Mouse (Mus musculus): ENCODE data around the gene D5Ertd579e. TPM values are rescaled to one million over a fixed set of nuclear protein-coding genes. Genes with fewer than 3 reads are reported as not detected.

Gene D5Ertd579e
- total RNA-seq, 2 experiments from 2014 or later, result 88.8 to 95.6 TPM

- DNase-seq (ENCODE audit: low spot score in 2 of 2), result no peak
- intact Hi-C loops (cut with DNase I), result no loop called here
These were observed 136.2 kb downstream of the D5Ertd579e start for GRCm38 (mm10) chr5:36559510-36560235.

GRCm38 (mm10) chr5:36559106-36559505 is 136.7 kb downstream of the D5Ertd579e start:
- no peak for DNase-seq (ENCODE audit: low spot score in 2 of 2)
- intact Hi-C loops (cut with DNase I), result no loop called here

GRCm38 (mm10) chr5:36558526-36558925 is 137.3 kb downstream of the D5Ertd579e start:
- no peak for DNase-seq (ENCODE audit: low spot score in 2 of 2)
- intact Hi-C loops (cut with DNase I), result no loop called here

- intact Hi-C loops (cut with DNase I), result no loop called here
These were observed 138.1 kb downstream of the D5Ertd579e start for GRCm38 (mm10) chr5:36557584-36558308.

GRCm38 (mm10) chr5:36556906-36557305 is 138.9 kb downstream of the D5Ertd579e start:
- intact Hi-C loops (cut with DNase I), result no loop called here
- DNase-seq (ENCODE audit: low spot score in 2 of 2), result no peak

More at GRCm38 (mm10) chr5:36557584-36558308, 138.1 kb downstream of the D5Ertd579e start:
- no peak for DNase-seq (ENCODE audit: low spot score in 2 of 2)

GRCm38 (mm10) chr5:36556289-36556688 is 139.5 kb downstream of the D5Ertd579e start:
- intact Hi-C loops (cut with DNase I), result no loop called here
- no peak for DNase-seq (ENCODE audit: low spot score in 2 of 2)

- intact Hi-C loops (cut with DNase I), result no loop called here
These were observed 141.3 kb downstream of the D5Ertd579e start for GRCm38 (mm10) chr5:36554496-36554895.

GRCm38 (mm10) chr5:36553886-36554285 is 141.9 kb downstream of the D5Ertd579e start:
- intact Hi-C loops (cut with DNase I), result no loop called here
- DNase-seq (ENCODE audit: low spot score in 2 of 2), result no peak

More at GRCm38 (mm10) chr5:36554496-36554895, 141.3 kb downstream of the D5Ertd579e start:
- no peak for DNase-seq (ENCODE audit: low spot score in 2 of 2)

- DNase-seq (ENCODE audit: low spot score in 2 of 2), result no peak
- intact Hi-C loops (cut with DNase I), result no loop called here
These were observed 142.7 kb downstream of the D5Ertd579e start for GRCm38 (mm10) chr5:36553056-36553606.

- intact Hi-C loops (cut with DNase I), result no loop called here
- DNase-seq (ENCODE audit: low spot score in 2 of 2), result no peak
These were observed 143.4 kb downstream of the D5Ertd579e start for GRCm38 (mm10) chr5:36552391-36552790.

Other genes starting within 250 kb of the D5Ertd579e start
- 10 to 100 TPM; 20.4 to 20.8 TPM for gene Grpel1, start 231.0 kb downstream of the D5Ertd579e start, total RNA-seq (2021)
- 10 to 100 TPM; 26.5 to 29.1 TPM for gene Tada2b, start 211.7 kb downstream of the D5Ertd579e start, total RNA-seq (2021)
- gene Ccdc96, start 211.4 kb downstream of the D5Ertd579e start, total RNA-seq (2021), result 1 to 10 TPM; 1.3 TPM
- 10 to 100 TPM; 77.9 to 82.0 TPM for gene Tbc1d14, start 102.7 kb downstream of the D5Ertd579e start, total RNA-seq (2021)
- 10 to 100 TPM; 17.1 to 18.8 TPM for gene Bloc1s4, start 52.6 kb upstream of the D5Ertd579e start, total RNA-seq (2021)
- gene Mrfap1, start 100.7 kb upstream of the D5Ertd579e start, total RNA-seq (2021), result 100 to 1,000 TPM; 440 to 455 TPM
- 10 to 100 TPM; 22.7 to 22.8 TPM for gene Man2b2, start 134.6 kb upstream of the D5Ertd579e start, total RNA-seq (2021)
- 100 to 1,000 TPM; 455 to 479 TPM for gene Ppp2r2c, start 172.5 kb upstream of the D5Ertd579e start, total RNA-seq (2021)

Measured in left cerebral cortex, postnatal 14 days (tissue).